Mouse (Mus musculus): Measurements from ENCODE around the gene Cxcr6.

Gene Cxcr6

GRCm38 (mm10) chr9:123818601-123819000 lies 12.3 kb downstream of the Cxcr6 start:
- no peak for DNase-seq (ENCODE audit: low read depth, low spot score)

DNA sequence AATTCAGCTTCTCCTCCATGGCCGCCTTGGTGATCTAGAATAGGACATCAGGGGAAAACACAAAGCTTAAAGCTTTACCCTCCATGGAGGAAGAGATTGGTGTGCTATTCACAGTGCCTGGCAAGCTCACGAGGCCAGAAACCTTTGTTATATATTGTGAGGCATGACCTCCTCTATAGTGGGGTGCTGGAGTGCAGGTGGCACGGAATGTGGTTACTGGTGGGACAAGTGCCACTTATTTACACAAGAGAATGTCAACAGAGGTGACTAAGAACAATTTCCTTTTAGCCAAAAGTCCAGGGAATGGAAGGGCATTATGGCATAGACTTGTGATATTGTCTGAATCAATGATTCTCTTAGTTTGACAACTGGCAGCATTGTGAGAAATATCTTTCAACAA lies 20.4 kb downstream of the Cxcr6 start:
- DNase-seq (ENCODE audit: low read depth, low spot score): no peak

DNA sequence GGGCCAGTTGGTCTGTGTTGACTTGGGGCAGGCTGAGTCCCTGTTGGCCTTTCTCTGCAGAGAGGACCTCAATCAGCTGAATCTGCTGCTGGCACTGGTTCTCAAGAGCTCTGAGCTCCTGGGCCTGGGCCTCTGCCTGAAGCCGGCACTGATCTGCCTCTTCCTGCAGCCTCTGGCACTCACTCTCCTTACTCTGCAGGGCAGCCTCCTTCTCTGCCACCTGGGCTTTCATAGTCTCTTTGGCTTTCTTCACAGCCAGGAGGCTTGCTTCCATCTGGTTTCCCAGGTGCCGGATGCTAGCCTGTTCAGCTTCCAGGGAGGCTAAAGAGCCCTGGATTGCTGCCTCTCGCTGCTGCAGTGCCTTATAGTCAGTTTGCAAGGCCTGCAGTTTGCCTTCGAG lies 22.6 kb downstream of the Cxcr6 start:
- no peak for DNase-seq (ENCODE audit: low read depth, low spot score)

- DNase-seq (ENCODE audit: low read depth, low spot score): no peak
Measured at GRCm38 (mm10) chr9:123835851-123836250, 29.6 kb downstream of the Cxcr6 start.

DNA sequence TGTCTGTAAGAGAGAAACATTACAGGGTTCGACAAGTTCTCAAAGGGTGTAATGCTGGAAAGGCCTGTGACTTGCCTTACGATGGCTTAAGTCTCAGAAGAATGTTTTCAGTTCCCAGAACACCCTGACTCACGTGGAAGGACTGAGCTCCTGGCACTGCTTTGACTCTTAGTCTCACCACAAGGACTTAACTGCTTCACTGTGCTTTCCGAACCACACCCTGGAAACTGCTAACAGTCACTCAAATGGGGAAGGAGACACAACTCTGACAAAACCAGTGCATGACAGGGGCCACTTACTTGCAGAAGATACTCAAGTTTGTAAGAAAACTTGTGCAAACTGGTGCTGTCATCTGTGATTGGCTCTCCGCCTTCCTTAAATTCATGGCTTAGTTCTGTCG lies 34.0 kb downstream of the Cxcr6 start:
- DNase-seq (ENCODE audit: low read depth, low spot score): no peak

GRCm38 (mm10) chr9:123844468-123844867 lies 38.2 kb downstream of the Cxcr6 start:
- peak; percentile 54 for DNase-seq (ENCODE audit: low read depth, low spot score)

GRCm38 (mm10) chr9:123845120-123845519 lies 38.8 kb downstream of the Cxcr6 start:
- peak; percentile 91 for DNase-seq (ENCODE audit: low read depth, low spot score)

- no peak for DNase-seq (ENCODE audit: low read depth, low spot score)
Measured at GRCm38 (mm10) chr9:123846490-123846889, 40.2 kb downstream of the Cxcr6 start.

DNA sequence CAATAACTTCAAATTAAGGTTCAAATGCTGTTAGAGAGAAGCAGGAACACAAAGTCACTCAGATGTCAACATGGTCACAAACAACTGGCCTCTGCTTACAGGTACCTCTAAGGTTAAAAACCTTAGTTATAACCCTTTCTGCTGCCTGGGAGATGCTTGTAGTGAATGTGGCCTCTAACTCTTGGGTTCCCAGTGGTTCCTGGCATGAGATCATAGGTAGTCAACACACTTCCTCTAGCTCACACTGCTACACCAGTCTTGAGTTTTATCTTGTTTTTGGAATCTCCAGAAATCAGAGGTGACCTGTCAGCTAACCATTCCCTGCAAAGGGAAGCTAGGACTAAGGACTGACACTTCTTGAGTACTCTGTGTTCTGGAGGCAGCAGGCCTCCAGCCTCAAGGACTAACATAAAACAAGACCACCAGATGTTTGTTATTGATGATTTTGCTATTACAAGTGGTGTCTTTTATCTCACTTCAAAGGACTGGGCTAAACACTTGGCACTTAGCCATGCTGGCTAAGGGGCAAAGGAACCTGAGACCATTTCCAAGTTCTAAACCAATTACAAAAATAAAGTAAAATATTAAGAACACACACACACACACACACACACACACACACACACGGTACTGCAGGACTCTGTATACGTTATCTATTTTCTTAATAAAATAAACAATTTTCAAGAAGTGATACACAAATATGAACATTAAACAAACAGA lies 43.9 kb downstream of the Cxcr6 start:
- DNase-seq (ENCODE audit: low read depth, low spot score): peak; percentile 43

GRCm38 (mm10) chr9:123850705-123851061 lies 44.4 kb downstream of the Cxcr6 start:
- DNase-seq (ENCODE audit: low read depth, low spot score): peak; percentile 74

DNA sequence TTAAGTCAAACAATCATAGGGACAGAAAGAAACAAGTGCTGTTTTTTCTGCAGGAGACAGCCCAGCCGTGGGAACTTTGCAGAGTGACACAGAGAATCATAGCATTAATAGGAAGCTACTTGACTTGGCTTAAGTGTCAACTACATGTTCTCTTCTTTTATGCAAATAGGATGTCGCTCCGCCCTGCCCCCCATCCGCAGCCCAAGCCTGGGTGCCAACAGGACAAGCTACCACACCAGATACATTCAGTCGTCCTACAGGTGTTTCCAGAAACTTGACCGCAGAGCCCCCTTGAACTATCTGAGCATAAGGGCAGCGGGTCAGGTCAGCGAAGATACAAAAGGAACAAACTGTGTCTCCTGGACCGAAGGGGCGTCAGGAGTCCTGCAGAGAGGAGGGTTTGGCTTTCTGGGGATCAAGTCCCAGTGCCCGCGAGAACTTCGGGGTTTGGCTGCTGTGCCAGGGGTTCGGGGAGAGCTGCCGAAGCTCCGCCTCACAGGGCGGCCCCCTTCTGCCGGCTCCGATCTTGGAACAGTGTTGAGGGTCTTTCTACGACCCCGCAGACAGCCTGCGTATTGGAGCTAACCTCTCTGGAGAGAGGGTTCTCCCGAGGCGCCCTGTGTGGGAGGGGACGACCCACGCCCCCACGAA lies 44.9 kb downstream of the Cxcr6 start:
- peak; percentile 81 for DNase-seq (ENCODE audit: low read depth, low spot score)

- peak; percentile 98 for DNase-seq (ENCODE audit: low read depth, low spot score)
Measured at GRCm38 (mm10) chr9:123851713-123852448, 45.6 kb downstream of the Cxcr6 start, which contains the start of gene Fyco1. Gene Fyco1 (minus strand): TSS chr9:123851899.

DNA sequence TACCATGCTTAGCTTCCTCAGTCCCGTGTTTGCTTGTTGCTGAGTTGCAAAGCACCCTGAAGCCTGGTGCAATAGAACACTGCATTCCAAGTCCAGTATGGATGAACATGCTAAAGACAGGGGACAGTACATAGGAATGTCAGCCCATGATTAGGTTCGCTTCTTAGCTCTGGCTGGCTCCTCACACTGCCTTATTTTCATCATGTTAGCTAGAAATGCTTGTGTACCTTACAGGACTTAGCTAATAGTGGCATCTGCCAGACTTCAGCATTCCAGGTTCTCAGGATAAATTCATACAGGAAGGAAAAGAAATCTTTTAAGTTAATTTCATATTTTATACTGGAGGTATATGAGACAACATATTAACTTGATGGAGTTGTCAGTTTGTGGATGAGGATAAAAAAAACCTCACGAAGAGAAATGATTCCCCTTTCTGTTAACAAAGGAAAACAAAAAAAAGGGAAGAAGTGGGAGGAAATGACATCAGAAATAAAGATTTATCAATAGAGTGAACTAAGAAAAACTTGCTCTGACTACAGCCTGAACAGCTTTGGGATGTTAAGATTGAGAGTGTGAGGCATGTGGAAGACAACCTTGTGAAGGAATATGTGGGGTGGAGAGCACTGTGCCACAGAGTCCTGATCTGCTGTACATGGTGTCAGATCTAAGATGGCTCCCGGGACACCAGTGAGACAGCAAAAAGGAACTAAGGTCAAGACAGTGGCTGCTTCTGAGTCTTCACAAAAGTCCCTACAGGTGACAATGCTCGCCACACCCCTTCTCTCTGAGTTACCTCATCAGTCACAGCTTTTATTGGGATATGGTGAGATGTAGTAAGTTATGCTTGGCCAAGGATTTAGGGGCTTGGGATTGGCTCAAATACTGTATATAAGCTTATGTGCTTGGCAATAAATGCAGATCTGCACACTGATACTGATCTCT lies 46.4 kb downstream of the Cxcr6 start:
- DNase-seq (ENCODE audit: low read depth, low spot score): no peak

GRCm38 (mm10) chr9:123856836-123857235 lies 50.6 kb downstream of the Cxcr6 start:
- no peak for DNase-seq (ENCODE audit: low read depth, low spot score)

Data from skeletal muscle tissue, adult 2 months (tissue).